Mouse (Mus musculus): ENCODE measurements around the gene Gm20458.

GRCm38 (mm10) chr2:164442315-164443050, 18.3 kb upstream of the Gm20458 start:
- no peak for TF ChIP-seq MYOD1 (IDR thresholded peaks at IDR 0.05; ENCODE audit: control insufficient read depth in 1 of 3, insufficient read length in 2 of 3, low read depth in 2 of 3)
- no peak for TF ChIP-seq E2F4 (IDR thresholded peaks at IDR 0.05; ENCODE audit: insufficient read depth)
- TF ChIP-seq POLR2A (IDR thresholded peaks at IDR 0.05; ENCODE audit: insufficient read length, low read depth), result no peak
- TF ChIP-seq CEBPB (IDR thresholded peaks at IDR 0.05; ENCODE audit: insufficient read depth, poor library complexity, severe bottlenecking), result no peak

Measured in myocyte (in vitro differentiated cells).